Mouse (Mus musculus): ENCODE measurements around the gene Cabp2. TPM values are rescaled to one million over a fixed set of nuclear protein-coding genes. Genes with fewer than 3 reads are reported as not detected.
A peak's percentile ranks its signal among the peaks of the same experiment; 100 is the strongest.
"Not testable (repeated sequence)": the region's sequence is repeated elsewhere in the genome, so short reads cannot be mapped to it uniquely, and the experiment has no call there.

The Cabp2 gene
- polyA plus RNA-seq, 1 experiment from 2014 or later, result not detected

DNA sequence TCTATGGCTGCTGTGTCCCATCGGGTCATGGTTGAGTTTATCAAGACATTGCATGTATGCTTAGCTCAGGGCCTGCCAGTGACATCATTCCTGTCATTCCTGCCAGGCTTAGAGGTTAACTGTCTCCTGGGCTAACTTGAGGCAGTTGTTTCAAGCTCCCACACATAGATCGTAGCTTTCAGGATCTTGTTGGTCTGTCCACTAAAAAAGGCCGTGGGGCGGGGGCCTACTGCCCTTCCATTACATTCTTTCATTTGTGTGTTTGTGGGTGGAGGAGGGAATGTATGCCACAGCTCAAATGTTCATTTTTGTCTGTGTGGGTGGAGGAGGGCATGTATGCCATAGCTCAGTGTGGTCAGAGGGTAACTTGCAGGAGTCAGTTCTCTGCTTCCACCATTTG is 48.7 kb downstream of the Cabp2 start:
- Histone ChIP-seq H3K27me3 (replicated peaks; ENCODE audit: control insufficient read depth, insufficient read depth, low read length) (no peaks in the 10 kb centered on the region), H3K4me3 (ENCODE audit: low read depth, low read length) (no peak overlapping the region), H3K4me2 (ENCODE audit: low read depth, low read length) (no peak overlapping the region), H3K4me1 (ENCODE audit: control insufficient read depth, insufficient read depth, low read length) (0 out of 2 replicates have a peak, but pooled peaks cover 6% of the 10 kb centered on the region), H3K9me3 (ENCODE audit: control insufficient read depth, low read length) (no peaks in the 10 kb centered on the region), H3K27ac (replicated peaks; ENCODE audit: low read depth, low read length) (no peak overlapping the region), H3K9ac (ENCODE audit: low read depth, low read length) (no peak overlapping the region), H3K36me3 (ENCODE audit: control insufficient read depth, insufficient read depth, low read length) (peaks cover 45% of the 10 kb centered on the region)
- no peak for DNase-seq (ENCODE audit: low spot score)
- no peak for ATAC-seq (ENCODE audit: low read depth)
- WGBS, result 92% methylated on average over 4 of the region's 4 CpGs

DNA sequence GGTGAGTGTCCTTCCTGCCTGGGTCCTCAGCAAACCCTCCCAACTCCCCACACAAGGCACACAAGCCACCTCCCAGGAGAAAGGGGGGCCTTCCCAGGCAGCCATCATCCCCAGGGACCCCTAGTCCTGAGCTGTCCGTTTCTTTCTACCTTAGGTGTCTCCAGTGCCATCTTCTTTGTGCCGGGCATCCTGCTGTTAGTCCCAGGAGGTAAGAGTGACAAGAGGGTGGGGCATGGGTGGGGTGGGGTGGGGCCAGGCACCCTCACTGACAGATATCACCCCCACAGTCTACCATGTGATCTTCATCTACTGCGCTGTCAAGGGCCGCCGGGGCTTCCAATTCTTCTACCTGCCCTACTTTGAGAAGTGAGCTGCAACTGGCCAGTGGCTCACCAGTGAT is 49.7 kb downstream of the Cabp2 start:
- no peaks in the 10 kb centered on the region for H3K9me3 ChIP-seq (ENCODE audit: control insufficient read depth, low read length)
- H3K4me3 ChIP-seq (ENCODE audit: low read depth, low read length), result no peak overlapping the region
- H3K27me3 ChIP-seq (replicated peaks; ENCODE audit: control insufficient read depth, insufficient read depth, low read length), result no peaks in the 10 kb centered on the region
- 0 out of 2 replicates have a peak, but pooled peaks cover 6% of the 10 kb centered on the region for H3K4me1 ChIP-seq (ENCODE audit: control insufficient read depth, insufficient read depth, low read length)
- ATAC-seq (ENCODE audit: low read depth) (no peak), DNase-seq (ENCODE audit: low spot score) (no peak)
- no peak overlapping the region for H3K9ac ChIP-seq (ENCODE audit: low read depth, low read length)
- H3K36me3 ChIP-seq (ENCODE audit: control insufficient read depth, insufficient read depth, low read length), result peaks cover 45% of the 10 kb centered on the region
- no peak overlapping the region for H3K27ac ChIP-seq (replicated peaks; ENCODE audit: low read depth, low read length)
- WGBS, result 84% methylated on average over 5 of the region's 5 CpGs
- H3K4me2 ChIP-seq (ENCODE audit: low read depth, low read length), result no peak overlapping the region

DNA sequence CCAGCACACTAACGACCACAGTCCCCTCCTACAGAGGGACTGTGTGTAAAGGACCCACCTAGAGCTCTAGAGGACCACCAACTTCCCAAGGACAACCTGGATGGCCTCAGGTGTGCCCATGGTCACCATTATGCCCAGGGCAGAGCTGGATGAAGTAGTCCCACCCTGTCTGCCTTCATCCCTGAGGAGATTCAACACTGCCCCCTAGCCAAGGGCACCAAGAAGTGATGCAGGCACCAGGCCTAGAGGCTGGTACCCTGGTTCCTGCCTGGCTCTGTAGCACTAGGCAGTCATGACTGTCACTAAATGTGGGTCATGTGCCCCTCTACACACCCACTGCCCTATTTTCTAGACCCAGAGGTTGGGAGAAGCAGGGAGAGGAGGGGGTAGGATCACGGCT is 50.4 kb downstream of the Cabp2 start:
- Histone ChIP-seq H3K4me2 (ENCODE audit: low read depth, low read length) (no peak overlapping the region), H3K9ac (ENCODE audit: low read depth, low read length) (no peak overlapping the region), H3K9me3 (ENCODE audit: control insufficient read depth, low read length) (no peaks in the 10 kb centered on the region), H3K4me1 (ENCODE audit: control insufficient read depth, insufficient read depth, low read length) (0 out of 2 replicates have a peak, but pooled peaks cover 3% of the 10 kb centered on the region), H3K27me3 (replicated peaks; ENCODE audit: control insufficient read depth, insufficient read depth, low read length) (no peaks in the 10 kb centered on the region), H3K4me3 (ENCODE audit: low read depth, low read length) (no peak overlapping the region), H3K36me3 (ENCODE audit: control insufficient read depth, insufficient read depth, low read length) (peaks cover 45% of the 10 kb centered on the region), H3K27ac (replicated peaks; ENCODE audit: low read depth, low read length) (no peak overlapping the region)
- 87% methylated on average over 2 of the region's 2 CpGs for WGBS
- DNase-seq (ENCODE audit: low spot score) (no peak), ATAC-seq (ENCODE audit: low read depth) (no peak)

DNA sequence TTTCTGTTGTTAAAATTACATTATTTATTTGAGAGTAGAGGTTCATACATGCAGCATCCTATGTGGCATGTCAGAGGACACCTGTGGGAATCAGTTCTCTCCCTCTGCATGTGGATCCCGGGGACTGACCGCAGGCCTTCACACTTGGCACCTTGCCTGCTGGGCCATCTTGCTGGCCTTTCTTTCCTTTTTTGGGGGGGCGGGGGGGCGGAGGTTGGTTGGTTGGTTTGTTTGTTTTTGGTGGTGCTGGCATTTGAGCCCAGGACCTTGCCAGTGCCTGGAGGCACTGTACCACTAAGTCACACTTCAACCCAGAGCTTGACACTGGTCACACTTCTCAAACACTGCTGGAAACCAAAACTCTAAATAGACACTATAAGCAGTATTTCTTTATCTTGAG is 53.0 kb downstream of the Cabp2 start:
- H3K9ac ChIP-seq (ENCODE audit: low read depth, low read length), result no peak overlapping the region
- WGBS, result 83% methylated on average over 4 of the region's 4 CpGs
- H3K27ac ChIP-seq (replicated peaks; ENCODE audit: low read depth, low read length), result no peak overlapping the region
- no peaks in the 10 kb centered on the region for H3K9me3 ChIP-seq (ENCODE audit: control insufficient read depth, low read length)
- H3K4me1 ChIP-seq (ENCODE audit: control insufficient read depth, insufficient read depth, low read length), result no peaks in the 10 kb centered on the region
- H3K4me3 ChIP-seq (ENCODE audit: low read depth, low read length), result no peak overlapping the region
- peaks cover 25% of the 10 kb centered on the region for H3K36me3 ChIP-seq (ENCODE audit: control insufficient read depth, insufficient read depth, low read length)
- no peak overlapping the region for H3K4me2 ChIP-seq (ENCODE audit: low read depth, low read length)
- ATAC-seq (ENCODE audit: low read depth) (no peak), DNase-seq (ENCODE audit: low spot score) (no peak)
- H3K27me3 ChIP-seq (replicated peaks; ENCODE audit: control insufficient read depth, insufficient read depth, low read length), result no peaks in the 10 kb centered on the region

DNA sequence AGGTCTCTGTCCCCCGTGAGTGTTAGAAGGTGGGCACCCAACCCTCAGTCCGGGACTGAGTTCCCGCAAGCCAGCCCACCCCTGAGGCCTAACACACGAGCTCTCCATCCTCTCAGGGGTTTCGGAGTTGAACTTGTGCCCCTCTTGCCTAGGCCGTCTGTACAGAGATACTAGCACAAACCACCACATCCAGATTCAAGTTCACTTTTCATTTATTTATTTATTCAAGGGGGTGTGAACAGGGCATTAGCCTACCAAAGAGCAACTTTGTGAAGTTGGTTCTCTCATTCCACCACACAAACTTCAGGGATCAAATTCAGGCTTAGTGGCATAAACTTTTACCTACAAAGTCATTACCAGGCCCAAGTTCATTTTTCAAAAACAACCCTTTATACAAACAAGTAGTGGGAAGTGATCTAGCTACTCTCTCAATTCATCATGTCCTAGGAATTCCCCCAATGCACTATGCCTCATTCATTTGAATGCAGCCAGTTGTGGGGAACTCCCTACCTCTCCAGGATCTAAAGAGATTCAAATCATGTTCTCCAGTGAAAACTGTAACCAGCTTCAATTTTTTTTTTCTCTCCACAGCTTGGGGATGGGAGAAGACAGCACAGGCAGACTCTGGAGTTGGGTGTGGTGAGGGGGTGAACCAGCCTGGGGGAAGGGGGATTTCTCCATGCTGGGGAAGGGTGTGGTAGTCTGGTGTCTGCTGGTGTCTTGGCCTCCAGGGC is 54.0 kb downstream of the Cabp2 start:
- not testable (repeated sequence) for H3K4me3 ChIP-seq (ENCODE audit: low read depth, low read length); H3K9me3 ChIP-seq (ENCODE audit: control insufficient read depth, low read length); H3K27ac ChIP-seq (replicated peaks; ENCODE audit: low read depth, low read length); H3K9ac ChIP-seq (ENCODE audit: low read depth, low read length); H3K4me2 ChIP-seq (ENCODE audit: low read depth, low read length); DNase-seq (ENCODE audit: low spot score); H3K4me1 ChIP-seq (ENCODE audit: control insufficient read depth, insufficient read depth, low read length); H3K27me3 ChIP-seq (replicated peaks; ENCODE audit: control insufficient read depth, insufficient read depth, low read length); ATAC-seq (ENCODE audit: low read depth)
- WGBS, result 76% methylated on average over 6 of the region's 6 CpGs
- peaks cover 18% of the 10 kb centered on the region for H3K36me3 ChIP-seq (ENCODE audit: control insufficient read depth, insufficient read depth, low read length)

DNA sequence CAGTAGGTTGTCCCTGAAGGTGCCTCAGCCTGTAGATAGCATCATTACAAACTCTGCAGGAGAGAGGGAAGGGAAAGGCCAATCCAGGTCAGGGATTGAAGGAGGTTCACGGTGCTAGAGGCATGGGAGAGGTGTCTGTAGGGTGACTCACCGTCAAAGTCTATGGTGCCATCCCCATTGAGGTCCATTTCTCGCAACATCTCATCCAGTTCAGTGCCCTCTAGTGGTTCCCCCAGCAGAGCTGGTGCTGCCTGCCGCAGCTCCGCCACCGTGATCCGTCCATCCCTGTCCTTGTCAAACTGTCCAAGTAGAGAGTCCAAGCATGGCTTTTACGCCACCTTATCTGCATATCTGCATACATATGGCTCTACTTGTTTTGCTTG is 54.6 kb downstream of the Cabp2 start:
- H3K4me1 ChIP-seq (ENCODE audit: control insufficient read depth, insufficient read depth, low read length); DNase-seq (ENCODE audit: low spot score); H3K27ac ChIP-seq (replicated peaks; ENCODE audit: low read depth, low read length); H3K27me3 ChIP-seq (replicated peaks; ENCODE audit: control insufficient read depth, insufficient read depth, low read length); H3K4me3 ChIP-seq (ENCODE audit: low read depth, low read length); H3K4me2 ChIP-seq (ENCODE audit: low read depth, low read length); H3K9me3 ChIP-seq (ENCODE audit: control insufficient read depth, low read length); H3K9ac ChIP-seq (ENCODE audit: low read depth, low read length): not testable (repeated sequence)
- peak; percentile 31; the same call in 1 of the 2 replicates for ATAC-seq (ENCODE audit: low read depth)
- peaks cover 14% of the 10 kb centered on the region for H3K36me3 ChIP-seq (ENCODE audit: control insufficient read depth, insufficient read depth, low read length)
- WGBS, result 29% methylated on average over 5 of the region's 8 CpGs

DNA sequence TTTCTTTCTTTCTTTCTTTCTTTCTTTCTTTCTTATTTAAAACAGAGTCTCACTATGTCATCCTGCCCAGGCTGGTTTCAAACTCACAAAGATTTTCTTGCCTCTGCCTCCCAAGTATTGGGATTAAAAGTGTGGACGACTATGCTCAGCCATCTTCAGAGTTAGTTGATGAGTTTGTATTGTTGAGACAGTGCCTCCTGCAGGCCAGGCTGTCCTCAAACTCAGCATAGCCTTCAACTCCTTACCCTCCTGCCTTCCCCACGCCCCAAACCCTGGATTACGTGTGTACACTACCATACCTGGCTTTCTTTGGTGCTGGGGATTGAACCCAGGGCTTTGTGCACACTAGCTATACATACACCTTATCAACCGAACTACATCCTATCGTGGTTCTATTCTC is 55.1 kb downstream of the Cabp2 start:
- H3K36me3 ChIP-seq (ENCODE audit: control insufficient read depth, insufficient read depth, low read length), result peaks cover 9% of the 10 kb centered on the region
- no peaks in the 10 kb centered on the region for H3K27me3 ChIP-seq (replicated peaks; ENCODE audit: control insufficient read depth, insufficient read depth, low read length)
- no peaks in the 10 kb centered on the region for H3K4me1 ChIP-seq (ENCODE audit: control insufficient read depth, insufficient read depth, low read length)
- no peak overlapping the region for H3K9ac ChIP-seq (ENCODE audit: low read depth, low read length)
- H3K4me2 ChIP-seq (ENCODE audit: low read depth, low read length), result no peak overlapping the region
- H3K27ac ChIP-seq (replicated peaks; ENCODE audit: low read depth, low read length), result no peak overlapping the region
- ATAC-seq (ENCODE audit: low read depth) (no peak), DNase-seq (ENCODE audit: low spot score) (no peak)
- no peak overlapping the region for H3K4me3 ChIP-seq (ENCODE audit: low read depth, low read length)
- H3K9me3 ChIP-seq (ENCODE audit: control insufficient read depth, low read length), result no peaks in the 10 kb centered on the region
- 75% methylated on average over 5 of the region's 5 CpGs for WGBS

Other genes with a start within 250 kb of the Cabp2 start
- 31.3 and 32.9 TPM in 2 replicates for gene Chka, start 229.8 kb upstream of the Cabp2 start, polyA plus RNA-seq (2014; fragmentation: Nextera tagmentation; extraction: Ambion mirVana)
- gene Tcirg1, start 174.4 kb upstream of the Cabp2 start, polyA plus RNA-seq (2014; fragmentation: Nextera tagmentation; extraction: Ambion mirVana), result 33.6 and 36.5 TPM in 2 replicates
- gene Ndufs8, start 168.8 kb upstream of the Cabp2 start, polyA plus RNA-seq (2014; fragmentation: Nextera tagmentation; extraction: Ambion mirVana), result 297 and 302 TPM in 2 replicates
- gene Aldh3b1, start 151.8 kb upstream of the Cabp2 start, polyA plus RNA-seq (2014; fragmentation: Nextera tagmentation; extraction: Ambion mirVana), result 4.6 and 4.8 TPM in 2 replicates
- gene Unc93b1, start 146.4 kb upstream of the Cabp2 start, polyA plus RNA-seq (2014; fragmentation: Nextera tagmentation; extraction: Ambion mirVana), result 21.3 and 24.5 TPM in 2 replicates
- gene Aldh3b3, start 122.9 kb upstream of the Cabp2 start, polyA plus RNA-seq (2014; fragmentation: Nextera tagmentation; extraction: Ambion mirVana), result 0.18 and 0.24 TPM in 2 replicates
- 9.2 and 11.8 TPM in 2 replicates for gene Aldh3b2, start 109.2 kb upstream of the Cabp2 start, polyA plus RNA-seq (2014; fragmentation: Nextera tagmentation; extraction: Ambion mirVana)
- 8.2 and 8.5 TPM in 2 replicates for gene Acy3, start 95.0 kb upstream of the Cabp2 start, polyA plus RNA-seq (2014; fragmentation: Nextera tagmentation; extraction: Ambion mirVana)
- 0.10 TPM in 1 of 2 replicates, not detected in the other for gene Tbx10, start 88.8 kb upstream of the Cabp2 start, polyA plus RNA-seq (2014; fragmentation: Nextera tagmentation; extraction: Ambion mirVana)
- gene Nudt8, start 81.0 kb upstream of the Cabp2 start, polyA plus RNA-seq (2014; fragmentation: Nextera tagmentation; extraction: Ambion mirVana), result 25.8 and 29.5 TPM in 2 replicates
- 1.4 and 1.6 TPM in 2 replicates for gene Gm49405, start 81.0 kb upstream of the Cabp2 start, polyA plus RNA-seq (2014; fragmentation: Nextera tagmentation; extraction: Ambion mirVana)
- gene Doc2g, start 78.3 kb upstream of the Cabp2 start, polyA plus RNA-seq (2014; fragmentation: Nextera tagmentation; extraction: Ambion mirVana), result 2.5 and 3.4 TPM in 2 replicates
- gene Ndufv1, start 68.8 kb upstream of the Cabp2 start, polyA plus RNA-seq (2014; fragmentation: Nextera tagmentation; extraction: Ambion mirVana), result 188 and 199 TPM in 2 replicates
- 483 and 496 TPM in 2 replicates for gene Gstp1, start 43.6 kb upstream of the Cabp2 start, polyA plus RNA-seq (2014; fragmentation: Nextera tagmentation; extraction: Ambion mirVana)
- gene Gstp2, start 35.6 kb upstream of the Cabp2 start, polyA plus RNA-seq (2014; fragmentation: Nextera tagmentation; extraction: Ambion mirVana), result 1.2 and 4.5 TPM in 2 replicates
- gene Gstp3, start 22.0 kb upstream of the Cabp2 start, polyA plus RNA-seq (2014; fragmentation: Nextera tagmentation; extraction: Ambion mirVana), result 0.35 TPM in 1 of 2 replicates, not detected in the other
- 66.1 and 68.6 TPM in 2 replicates for gene Cdk2ap2, start 15.6 kb downstream of the Cabp2 start, polyA plus RNA-seq (2014; fragmentation: Nextera tagmentation; extraction: Ambion mirVana)
- 5.6 and 6.6 TPM in 2 replicates for gene Pitpnm1, start 18.4 kb downstream of the Cabp2 start, polyA plus RNA-seq (2014; fragmentation: Nextera tagmentation; extraction: Ambion mirVana)
- gene Aip, start 44.3 kb downstream of the Cabp2 start, polyA plus RNA-seq (2014; fragmentation: Nextera tagmentation; extraction: Ambion mirVana), result 81.9 and 88.6 TPM in 2 replicates
- gene Gpr152, start 58.2 kb downstream of the Cabp2 start, polyA plus RNA-seq (2014; fragmentation: Nextera tagmentation; extraction: Ambion mirVana), result 0.08 TPM in 1 of 2 replicates, not detected in the other
- 0.12 TPM in 1 of 2 replicates, not detected in the other for gene Cabp4, start 62.5 kb downstream of the Cabp2 start, polyA plus RNA-seq (2014; fragmentation: Nextera tagmentation; extraction: Ambion mirVana)
- 139 and 162 TPM in 2 replicates for gene Coro1b, start 67.0 kb downstream of the Cabp2 start, polyA plus RNA-seq (2014; fragmentation: Nextera tagmentation; extraction: Ambion mirVana)
- 5.1 and 6.7 TPM in 2 replicates for gene Ptprcap, start 72.0 kb downstream of the Cabp2 start, polyA plus RNA-seq (2014; fragmentation: Nextera tagmentation; extraction: Ambion mirVana)
- 34.1 and 43.2 TPM in 2 replicates for gene Rps6kb2, start 81.8 kb downstream of the Cabp2 start, polyA plus RNA-seq (2014; fragmentation: Nextera tagmentation; extraction: Ambion mirVana)
- gene Carns1, start 93.9 kb downstream of the Cabp2 start, polyA plus RNA-seq (2014; fragmentation: Nextera tagmentation; extraction: Ambion mirVana), result 4.3 and 5.3 TPM in 2 replicates
- gene Tbc1d10c, start 109.7 kb downstream of the Cabp2 start, polyA plus RNA-seq (2014; fragmentation: Nextera tagmentation; extraction: Ambion mirVana), result 3.6 and 3.8 TPM in 2 replicates
- 744 and 800 TPM in 2 replicates for gene Ppp1ca, start 110.5 kb downstream of the Cabp2 start, polyA plus RNA-seq (2014; fragmentation: Nextera tagmentation; extraction: Ambion mirVana)
- gene Rad9a, start 120.1 kb downstream of the Cabp2 start, polyA plus RNA-seq (2014; fragmentation: Nextera tagmentation; extraction: Ambion mirVana), result 28.9 and 32.4 TPM in 2 replicates
- gene Clcf1, start 132.7 kb downstream of the Cabp2 start, polyA plus RNA-seq (2014; fragmentation: Nextera tagmentation; extraction: Ambion mirVana), result 6.0 and 6.3 TPM in 2 replicates
- not detected in 2 replicates for gene AC109138.7, start 132.8 kb downstream of the Cabp2 start, polyA plus RNA-seq (2014; fragmentation: Nextera tagmentation; extraction: Ambion mirVana)
- gene Pold4, start 150.3 kb downstream of the Cabp2 start, polyA plus RNA-seq (2014; fragmentation: Nextera tagmentation; extraction: Ambion mirVana), result 28.1 and 31.3 TPM in 2 replicates
- 16.3 and 16.6 TPM in 2 replicates for gene Ssh3, start 187.6 kb downstream of the Cabp2 start, polyA plus RNA-seq (2014; fragmentation: Nextera tagmentation; extraction: Ambion mirVana)
- 7.6 and 9.0 TPM in 2 replicates for gene Ankrd13d, start 201.6 kb downstream of the Cabp2 start, polyA plus RNA-seq (2014; fragmentation: Nextera tagmentation; extraction: Ambion mirVana)
- 17.0 and 18.9 TPM in 2 replicates for gene Grk2, start 224.6 kb downstream of the Cabp2 start, polyA plus RNA-seq (2014; fragmentation: Nextera tagmentation; extraction: Ambion mirVana)